ENCODE assay signal across 8 mouse cellular contexts in the genomic region with DNA sequence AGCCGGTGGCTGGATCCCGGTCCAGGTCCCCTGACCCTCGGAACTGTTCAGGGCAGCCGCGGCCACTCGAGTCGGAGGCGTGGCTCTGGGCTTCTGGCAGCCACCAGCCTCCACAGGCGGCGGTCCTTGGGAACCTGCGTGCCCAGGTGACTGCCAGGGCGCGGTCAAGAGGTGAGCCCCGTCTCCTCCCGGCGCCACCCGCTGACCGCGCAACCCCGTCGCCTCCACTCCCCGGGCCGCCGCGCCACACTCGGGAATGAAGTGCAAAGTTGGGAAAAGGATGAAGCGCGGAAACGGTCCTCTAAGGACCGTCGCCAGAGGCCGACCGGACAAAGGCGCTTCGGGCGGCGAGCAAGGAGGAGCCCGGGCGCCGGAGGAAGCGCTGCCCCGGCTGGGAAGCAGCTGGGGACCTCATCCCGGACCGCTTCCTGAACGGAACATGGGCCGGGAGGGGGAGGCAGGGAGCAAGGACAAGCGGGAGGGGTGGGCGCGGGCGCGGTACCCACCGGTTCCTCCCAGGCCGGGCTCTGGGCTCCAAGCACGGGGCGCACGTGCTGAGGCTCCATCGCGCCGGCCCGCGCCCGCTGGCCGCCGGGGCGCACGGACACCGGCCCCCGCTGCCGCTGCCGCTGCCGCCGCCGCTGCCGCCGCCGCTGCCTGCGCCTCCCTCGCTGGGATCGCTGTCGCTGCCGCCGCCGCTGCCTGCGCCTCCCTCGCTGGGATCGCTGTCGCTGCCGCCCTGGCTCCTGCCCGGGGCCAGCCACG. TPM values are rescaled to one million over a fixed set of nuclear protein-coding genes. Genes with fewer than 3 reads are reported as not detected.
DNase-seq lines count a peak whose midpoint lies in the region; ATAC-seq lines count a peak whose summit lies in the region.

No protein-coding gene starts in this region.

- H3K27ac ChIP-seq in forebrain, embryonic 12.5 days: peak overlapping the region; percentile 67
- peak overlapping the region; percentile 90 for H3K27ac ChIP-seq in limb, embryonic 10.5 days
- peak overlapping the region; percentile 78 for H3K27ac ChIP-seq in midbrain, embryonic 12.5 days (replicated peaks)

- no peaks in the 10 kb centered on the region for H3K36me3 ChIP-seq in forebrain, embryonic 12.5 days (replicated peaks)
- no peaks in the 10 kb centered on the region for H3K36me3 ChIP-seq in limb, embryonic 10.5 days
- no peaks in the 10 kb centered on the region for H3K36me3 ChIP-seq in midbrain, embryonic 12.5 days

- 1% methylated on average over 45 of the region's 90 CpGs for WGBS in forebrain, embryonic 12.5 days
- under 1% methylated on average over 90 of the region's 90 CpGs for WGBS in limb, embryonic 10.5 days
- WGBS in midbrain, embryonic 12.5 days: 0% methylated on average over 58 of the region's 90 CpGs

- peak overlapping the region; percentile 82 for H3K4me3 ChIP-seq in forebrain, embryonic 12.5 days (replicated peaks)
- peak overlapping the region; percentile 82 for H3K4me3 ChIP-seq in limb, embryonic 10.5 days
- H3K4me3 ChIP-seq in midbrain, embryonic 12.5 days: peak overlapping the region; percentile 72

- H3K9ac ChIP-seq in forebrain, embryonic 12.5 days: peak overlapping the region; percentile 89
- H3K9ac ChIP-seq in midbrain, embryonic 12.5 days (replicated peaks): peak overlapping the region; percentile 88

- H3K9me3 ChIP-seq in forebrain, embryonic 12.5 days: no peaks in the 10 kb centered on the region
- H3K9me3 ChIP-seq in limb, embryonic 10.5 days (replicated peaks): no peaks in the 10 kb centered on the region
- H3K9me3 ChIP-seq in midbrain, embryonic 12.5 days: no peaks in the 10 kb centered on the region

- peak; percentile 17 for DNase-seq in cerebellum, adult 11 months
- peak; percentile 7 to 15 for DNase-seq in adrenal gland, postnatal 4 days (ENCODE audit: low spot score in 2 of 2)
- peak; percentile 70 for DNase-seq in heart, postnatal 4 days
- peak; percentile 66 for DNase-seq in limb, embryonic 10.5 days (ENCODE audit: low spot score)
- peak; percentile 9 for DNase-seq in thymus, postnatal 25 days

- H3K4me1 ChIP-seq in forebrain, embryonic 12.5 days: peaks cover 18% of the 10 kb centered on the region
- H3K4me1 ChIP-seq in limb, embryonic 10.5 days: peaks cover 22% of the 10 kb centered on the region
- H3K4me1 ChIP-seq in midbrain, embryonic 12.5 days: peaks cover 16% of the 10 kb centered on the region

- H3K27me3 ChIP-seq in forebrain, embryonic 12.5 days: peaks cover 39% of the 10 kb centered on the region
- peaks cover 73% of the 10 kb centered on the region for H3K27me3 ChIP-seq in limb, embryonic 10.5 days (ENCODE audit: low read depth, poor library complexity, severe bottlenecking)
- peaks cover 49% of the 10 kb centered on the region for H3K27me3 ChIP-seq in midbrain, embryonic 12.5 days

- peak overlapping the region; percentile 98 for H3K4me2 ChIP-seq in forebrain, embryonic 12.5 days
- peak overlapping the region; percentile 96 for H3K4me2 ChIP-seq in midbrain, embryonic 12.5 days (replicated peaks)

- no peak; the same call in 1 of the 2 replicates for ATAC-seq in cerebellum, adult (ENCODE audit: insufficient number of reproducible peaks, low FRiP score, low TSS enrichment)
- ATAC-seq in forebrain, embryonic 12.5 days (ENCODE audit: low FRiP score): peak; percentile 45
- ATAC-seq in midbrain, embryonic 12.5 days (ENCODE audit: low FRiP score, low read depth): peak; percentile 61

RNA-seq across cellular contexts. Expression of a gene that starts 0.5 kb away (rescaled TPM):
- total RNA-seq in adrenal gland, postnatal 4 days (2021): 10 to 100 TPM in 1 of 2 experiments, 1 to 10 TPM in 1; 9.9 to 12.1 TPM
- 1.2 and 1.6 TPM in 2 replicates for polyA plus RNA-seq in forebrain, embryonic 12.5 days (2016; fragmentation: Nextera tagmentation; extraction: Ambion mirVana)
- total RNA-seq in heart, postnatal 4 days (2021): 10 to 100 TPM; 14.5 to 17.3 TPM
- 0.79 and 0.93 TPM in 2 replicates for polyA plus RNA-seq in limb, embryonic 10.5 days (2016; fragmentation: Nextera tagmentation; extraction: Ambion mirVana)
- 1.6 and 1.8 TPM in 2 replicates for polyA plus RNA-seq in midbrain, embryonic 12.5 days (2016; fragmentation: Nextera tagmentation; extraction: Ambion mirVana)

Comparison
In these comparisons a context has a peak if more than half of its experiments do, and no peak if none do; other contexts are left out.
1. DNase-seq: peak in every context shown above with its lines; median percentile 70 in heart, postnatal 4 days; 66 in limb, embryonic 10.5 days; 17 in cerebellum, adult 11 months; 11 in adrenal gland, postnatal 4 days; 9 in thymus, postnatal 25 days.